Mouse (Mus musculus) liver, embryonic 14.5 days (tissue): Measurements from ENCODE around the gene Trit1.

Experiments
- CTCF ChIP-seq: IDR thresholded peaks from 2 replicates; pipeline ENCODE4 v1.5.1; 2016; ENCODE audit warnings: antibody characterized with exemption, low read depth, control low read depth
- EP300 ChIP-seq: IDR thresholded peaks from 2 replicates; pipeline ENCODE4 v1.6.1; 2016; ENCODE audit warnings: antibody characterized with exemption, low read depth

- TF ChIP-seq EP300: no peak
- no peak for TF ChIP-seq CTCF
These were observed 41.6 kb downstream of the Trit1 start for GRCm38 (mm10) chr4:123057957-123058356.
